ENCODE assay signal across 8 mouse cellular contexts in genomic region chr11:60728260-60728761, GRCm38 (mm10). TPM values are rescaled to one million over a fixed set of nuclear protein-coding genes. Genes with fewer than 3 reads are reported as not detected.
A peak's percentile ranks its signal among the peaks of the same experiment; 100 is the strongest.
DNase-seq lines count a peak whose midpoint lies in the region; ATAC-seq lines count a peak whose summit lies in the region.

Mief2 (plus strand) TSS chr11:60728398.

- H3K4me1 ChIP-seq in intestine, embryonic 14.5 days (replicated peaks; ENCODE audit: control insufficient read depth, insufficient read depth, low read length) = peaks cover 12% of the 10 kb centered on the region

- DNase-seq in adrenal gland, adult 18-20 months (ENCODE audit: low spot score in 2 of 2) = peak; percentile 85 to 86
- peak; percentile 97 for DNase-seq in embryo, embryonic 11 days
- peak; percentile 95 for DNase-seq in gastrocnemius, postnatal 25 days
- DNase-seq in intestine, embryonic 14.5 days (ENCODE audit: low spot score) = peak; percentile 92
- DNase-seq in left cerebral cortex, postnatal 14 days (ENCODE audit: low spot score in 2 of 2) = peak; percentile 96
- DNase-seq in mesoderm, embryonic 11.5 days (ENCODE audit: low read depth, low spot score) = peak; percentile 95
- peak; percentile 94 to 95 for DNase-seq in right cerebral cortex, postnatal 36 days (ENCODE audit: low spot score in 2 of 2)
- DNase-seq in yolk sac, embryonic 10.5 days (ENCODE audit: low spot score) = peak; percentile 94

- H3K27me3 ChIP-seq in intestine, embryonic 14.5 days (replicated peaks; ENCODE audit: control insufficient read depth, insufficient read depth, low read length) = no peaks in the 10 kb centered on the region

- peaks cover 40% of the 10 kb centered on the region for H3K36me3 ChIP-seq in intestine, embryonic 14.5 days (ENCODE audit: control insufficient read depth, insufficient read depth, low read length)

- peak within 1 kb of the TSS; percentile 74 for H3K4me2 ChIP-seq in intestine, embryonic 14.5 days (ENCODE audit: low read length)

- peak within 1 kb of the TSS; percentile 77 for H3K27ac ChIP-seq in intestine, embryonic 14.5 days (ENCODE audit: low read depth)

- WGBS in intestine, embryonic 14.5 days = under 1% methylated on average over 44 of the region's 44 CpGs

- peak within 1 kb of the TSS; percentile 80 for H3K9ac ChIP-seq in intestine, embryonic 14.5 days (ENCODE audit: low read length)

- H3K9me3 ChIP-seq in intestine, embryonic 14.5 days (ENCODE audit: control insufficient read depth, low read length) = no peaks in the 10 kb centered on the region

- H3K4me3 ChIP-seq in intestine, embryonic 14.5 days (ENCODE audit: low read depth, low read length) = peak within 1 kb of the TSS; percentile 86

- peak; percentile 91 for ATAC-seq in intestine, embryonic 14.5 days (replicated peaks; ENCODE audit: low FRiP score, low TSS enrichment, low read depth)

- intact Hi-C loops in left cerebral cortex, postnatal 14 days (cut with DNase I) = loop anchor here (2.0 kb wide), 1 partner anchor 48 kb away; the partner anchor contains the start of genes Smcr8 and Top3a

RNA-seq across cellular contexts. Expression of gene Mief2, which starts in this region (rescaled TPM):
- total RNA-seq in adrenal gland, adult 18-20 months (2021) = 10 to 100 TPM; 27.0 to 32.3 TPM
- 10 to 100 TPM; 73.9 to 91.2 TPM for total RNA-seq in gastrocnemius, postnatal 25 days (2021)
- polyA plus RNA-seq in intestine, embryonic 14.5 days (2014; fragmentation: Nextera tagmentation; extraction: Ambion mirVana) = 11.4 and 11.8 TPM in 2 replicates
- total RNA-seq in left cerebral cortex, postnatal 14 days (2021) = 10 to 100 TPM; 22.3 to 27.6 TPM

Comparison
In these comparisons a context has a peak if more than half of its experiments do, and no peak if none do; other contexts are left out.
1. Peak in every context shown above with its lines: DNase-seq, ATAC-seq, H3K4me3 ChIP-seq and H3K27ac ChIP-seq.